Mouse (Mus musculus) hindbrain, postnatal 0 days (tissue): ENCODE results near the gene Gck. TPM values are rescaled to one million over a fixed set of nuclear protein-coding genes. Genes with fewer than 3 reads are reported as not detected.

Experiments
- ATAC-seq: fragments of 200-750 bp; cut with Nextera tagmentation; 2 replicates; pipeline ENCODE4 v1.8.0; 2017; ENCODE audit warnings: mild to moderate bottlenecking, moderate TSS enrichment, moderate library complexity
- DNase-seq: peaks from one replicate; pipeline ENCODE4 v3.0.0-alpha.2; 2015; ENCODE audit warnings: low spot score
- H3K27ac ChIP-seq: fragments of 300-500 bp; sonication (generic); 2 replicates; pipeline ENCODE4 v1.5.1; 2014; ENCODE audit warnings: mild to moderate bottlenecking
- H3K27me3 ChIP-seq: fragments of 300-500 bp; sonication (generic); 2 replicates; pipeline ENCODE4 v1.6.1; 2014; ENCODE audit warnings: low read length, mixed read lengths; ENCODE audit not compliant: insufficient read depth
- H3K36me3 ChIP-seq: fragments of 300-500 bp; sonication (generic); 2 replicates; pipeline ENCODE4 v1.6.1; 2014; ENCODE audit warnings: low read length, mixed read lengths; ENCODE audit not compliant: insufficient read depth
- H3K4me1 ChIP-seq: fragments of 300-500 bp; sonication (generic); 2 replicates; pipeline ENCODE4 v1.6.1; 2014; ENCODE audit warnings: antibody characterized with exemption, low read length, mixed read lengths; ENCODE audit not compliant: insufficient read depth
- H3K4me2 ChIP-seq: fragments of 300-500 bp; sonication (generic); 2 replicates; pipeline ENCODE4 v1.6.1; 2014; ENCODE audit warnings: low read depth, mild to moderate bottlenecking, low read length, moderate library complexity, mixed read lengths
- H3K4me3 ChIP-seq: fragments of 300-500 bp; sonication (generic); 2 replicates; pipeline ENCODE4 v1.5.1; 2014; ENCODE audit warnings: low read length
- H3K9ac ChIP-seq: fragments of 300-500 bp; sonication (generic); replicated peaks from 2 replicates; pipeline ENCODE4 v1.6.1; 2014; ENCODE audit warnings: mild to moderate bottlenecking, low read length, moderate library complexity, mixed read lengths
- H3K9me3 ChIP-seq: fragments of 300-500 bp; sonication (generic); 2 replicates; pipeline ENCODE4 v1.6.1; 2016; ENCODE audit warnings: low read length, mixed read lengths
- CTCF ChIP-seq: IDR thresholded peaks from 2 replicates; pipeline ENCODE4 v1.5.1; 2016; ENCODE audit warnings: antibody characterized with exemption, control low read depth, low read depth
- WGBS: fragments of 180-500 bp; shearing (Covaris S2); extraction: QIAGEN DNeasy Blood & Tissue Kit; methylation state at CpG from one replicate; pipeline ENCODE4 v1.1.7; 2014; 5-methylcytosine and 5-hydroxymethylcytosine counted together
- polyA plus RNA-seq: library from polyadenylated mRNA; unstranded; fragments of >200 nt; fragmentation: Nextera tagmentation; extraction: Ambion mirVana; gene quantifications from 2 replicates; pipeline ENCODE4 v1.2.1, GENCODE M21; 2015
- total RNA-seq: library from RNA; depleted of rRNA; stranded (reverse); fragments of >200 nt; gene quantifications from 2 replicates; pipeline ENCODE4 v1.2.3, GENCODE M21; 2014

Gene Gck
- total and polyA plus RNA-seq, 2 experiments from 2014 or later: 3.2 to 7.5 TPM

- no peak overlapping the region for H3K27ac ChIP-seq
- ATAC-seq: no peak
- WGBS: 45% methylated on average over 1 of the region's 1 CpGs
- no peak overlapping the region for H3K4me2 ChIP-seq
- no peaks in the 10 kb centered on the region for H3K36me3 ChIP-seq
- H3K4me3 ChIP-seq: no peak overlapping the region
- H3K27me3 ChIP-seq: no peaks in the 10 kb centered on the region
- no peak for TF ChIP-seq CTCF
- H3K4me1 ChIP-seq: no peaks in the 10 kb centered on the region
- DNase-seq: no peak
- no peak overlapping the region for H3K9ac ChIP-seq
- no peaks in the 10 kb centered on the region for H3K9me3 ChIP-seq
Measured at GRCm38 (mm10) chr11:5930578-5930977, 19.3 kb downstream of the Gck start.

GRCm38 (mm10) chr11:5926696-5927220 is 23.1 kb downstream of the Gck start:
- DNase-seq (no peak), ATAC-seq (no peak)
- Histone ChIP-seq H3K36me3 (no peaks in the 10 kb centered on the region), H3K4me3 (no peak overlapping the region), H3K9ac (no peak overlapping the region), H3K4me1 (no peaks in the 10 kb centered on the region), H3K27ac (no peak overlapping the region), H3K4me2 (no peak overlapping the region), H3K9me3 (no peaks in the 10 kb centered on the region), H3K27me3 (no peaks in the 10 kb centered on the region)
- no peak for TF ChIP-seq CTCF
- 76% methylated on average over 3 of the region's 3 CpGs for WGBS

- Histone ChIP-seq H3K4me1 (no peaks in the 10 kb centered on the region), H3K27me3 (no peaks in the 10 kb centered on the region), H3K4me2 (no peak overlapping the region), H3K9ac (no peak overlapping the region), H3K27ac (no peak overlapping the region), H3K36me3 (no peaks in the 10 kb centered on the region), H3K9me3 (no peaks in the 10 kb centered on the region), H3K4me3 (no peak overlapping the region)
- WGBS: 60% methylated on average over 8 of the region's 8 CpGs
- no peak for TF ChIP-seq CTCF
- DNase-seq (no peak), ATAC-seq (no peak)
Measured at GRCm38 (mm10) chr11:5924699-5925098, 25.2 kb downstream of the Gck start.

- no peak for TF ChIP-seq CTCF
- Histone ChIP-seq H3K27me3 (no peaks in the 10 kb centered on the region), H3K36me3 (no peaks in the 10 kb centered on the region), H3K4me1 (no peaks in the 10 kb centered on the region), H3K4me2 (no peak overlapping the region), H3K4me3 (no peak overlapping the region), H3K27ac (no peak overlapping the region), H3K9me3 (no peaks in the 10 kb centered on the region), H3K9ac (no peak overlapping the region)
- DNase-seq (no peak), ATAC-seq (no peak)
- WGBS: 42% methylated on average over 13 of the region's 17 CpGs
Measured at GRCm38 (mm10) chr11:5920323-5920960, 29.4 kb downstream of the Gck start.

GRCm38 (mm10) chr11:5919606-5920005 is 30.3 kb downstream of the Gck start:
- Histone ChIP-seq H3K4me2 (no peak overlapping the region), H3K4me1 (no peaks in the 10 kb centered on the region), H3K9ac (no peak overlapping the region), H3K36me3 (no peaks in the 10 kb centered on the region), H3K9me3 (no peaks in the 10 kb centered on the region), H3K27me3 (no peaks in the 10 kb centered on the region), H3K27ac (no peak overlapping the region), H3K4me3 (no peak overlapping the region)
- ATAC-seq (no peak), DNase-seq (no peak)
- 94% methylated on average over 4 of the region's 4 CpGs for WGBS
- TF ChIP-seq CTCF: no peak

GRCm38 (mm10) chr11:5918111-5918510 is 31.8 kb downstream of the Gck start:
- Histone ChIP-seq H3K9me3 (no peaks in the 10 kb centered on the region), H3K27ac (no peak overlapping the region), H3K36me3 (no peaks in the 10 kb centered on the region), H3K4me1 (no peaks in the 10 kb centered on the region; the same call in 1 of the 2 replicates), H3K4me3 (no peak overlapping the region), H3K27me3 (no peaks in the 10 kb centered on the region), H3K4me2 (no peak overlapping the region), H3K9ac (no peak overlapping the region)
- ATAC-seq: no peak
- 72% methylated on average over 2 of the region's 2 CpGs for WGBS
- no peak for DNase-seq
- TF ChIP-seq CTCF: no peak

GRCm38 (mm10) chr11:5916178-5916548 is 33.7 kb downstream of the Gck start:
- ATAC-seq (no peak), DNase-seq (no peak)
- TF ChIP-seq CTCF: no peak
- no peak overlapping the region for H3K9ac ChIP-seq
- WGBS: 76% methylated on average over 8 of the region's 8 CpGs
- H3K4me2 ChIP-seq: no peak overlapping the region
- no peaks in the 10 kb centered on the region for H3K27me3 ChIP-seq
- H3K27ac ChIP-seq: no peak overlapping the region
- H3K4me3 ChIP-seq: no peak overlapping the region
- H3K4me1 ChIP-seq: no peaks in the 10 kb centered on the region; the same call in 1 of the 2 replicates
- no peaks in the 10 kb centered on the region for H3K36me3 ChIP-seq
- no peaks in the 10 kb centered on the region for H3K9me3 ChIP-seq
